Mouse (Mus musculus): ENCODE measurements at regions not wholly inside any gene's neighbourhood (a gene's known extent, or its start where the extent isn't known, plus 50 kb on each side); places are given as distances from the start of the nearest gene placed in this dataset.

DNA sequence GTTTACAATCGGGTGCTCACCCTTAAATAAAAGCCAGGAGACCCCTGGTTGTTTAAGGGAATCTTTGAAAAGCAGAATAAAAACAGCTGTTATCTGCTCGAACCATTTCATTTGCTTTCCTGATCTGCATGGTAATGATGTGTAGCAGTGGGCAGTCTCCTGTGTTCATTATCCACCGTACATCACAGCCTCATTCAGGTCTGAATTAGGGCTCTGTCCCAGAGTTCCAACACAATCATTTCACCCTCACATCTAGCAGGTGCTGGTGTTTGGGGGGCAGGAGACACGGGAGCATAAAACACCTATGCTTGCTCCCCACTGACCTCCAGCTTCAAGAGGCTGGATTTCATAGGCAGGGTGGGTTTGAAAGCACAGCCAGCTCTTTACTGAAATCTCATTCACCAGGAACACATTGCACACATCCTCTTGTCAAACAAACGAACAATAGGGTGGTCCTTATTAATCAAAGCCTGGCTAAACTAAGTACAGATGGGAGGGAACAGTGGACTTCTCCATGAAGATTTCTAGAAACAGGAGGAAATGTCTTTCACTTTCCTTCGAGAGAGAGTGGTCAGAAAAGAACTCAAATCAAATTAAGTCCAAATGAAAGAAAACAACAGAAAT, 368.3 kb upstream of the Adgrl2 start:
- TF ChIP-seq CTCF (IDR thresholded peaks at IDR 0.05; ENCODE audit: low read depth, low read length): no peak
- no peak for TF ChIP-seq POLR2A (IDR thresholded peaks at IDR 0.05; ENCODE audit: extremely low read depth, insufficient read depth, low read length)
- 52% methylated on average over 6 of the region's 6 CpGs for WGBS
- Histone ChIP-seq H3K9ac (ENCODE audit: low read depth, low read length) (no peak overlapping the region), H3K4me3 (ENCODE audit: insufficient read depth, low read depth, low read length) (no peak overlapping the region), H3K27ac (replicated peaks; ENCODE audit: insufficient read depth, low read depth, low read length) (no peak overlapping the region), H3K36me3 (ENCODE audit: control insufficient read depth, insufficient read depth, low read length) (no peaks in the 10 kb centered on the region), H3K4me1 (ENCODE audit: control insufficient read depth, insufficient read depth, low read length) (no peaks in the 10 kb centered on the region), H3K27me3 (ENCODE audit: control insufficient read depth, insufficient read depth, low read length) (no peaks in the 10 kb centered on the region), H3K79me2 (ENCODE audit: control insufficient read depth, insufficient read depth, low read length) (no peaks in the 10 kb centered on the region)
- no peak for DNase-seq (ENCODE audit: extremely low read depth, low read depth, low spot score)

- no peak overlapping the region for H3K27ac ChIP-seq (replicated peaks; ENCODE audit: insufficient read depth, low read depth, low read length)
- no peak for DNase-seq (ENCODE audit: extremely low read depth, low read depth, low spot score)
- WGBS: 63% methylated on average over 14 of the region's 14 CpGs
- no peaks in the 10 kb centered on the region for H3K27me3 ChIP-seq (ENCODE audit: control insufficient read depth, insufficient read depth, low read length)
- TF ChIP-seq CTCF (IDR thresholded peaks at IDR 0.05; ENCODE audit: low read depth, low read length) (no peak), POLR2A (IDR thresholded peaks at IDR 0.05; ENCODE audit: extremely low read depth, insufficient read depth, low read length) (no peak)
- no peaks in the 10 kb centered on the region for H3K4me1 ChIP-seq (ENCODE audit: control insufficient read depth, insufficient read depth, low read length)
- H3K79me2 ChIP-seq (ENCODE audit: control insufficient read depth, insufficient read depth, low read length): no peaks in the 10 kb centered on the region
- no peak overlapping the region for H3K9ac ChIP-seq (ENCODE audit: low read depth, low read length)
- H3K4me3 ChIP-seq (ENCODE audit: insufficient read depth, low read depth, low read length): no peak overlapping the region
- no peaks in the 10 kb centered on the region for H3K36me3 ChIP-seq (ENCODE audit: control insufficient read depth, insufficient read depth, low read length)
Observed at GRCm38 (mm10) chr3:149357903-149358569, 367.7 kb upstream of the Adgrl2 start.

- WGBS: 45% methylated on average over 2 of the region's 2 CpGs
- no peak for TF ChIP-seq CTCF (IDR thresholded peaks at IDR 0.05; ENCODE audit: low read depth, low read length)
Observed at GRCm38 (mm10) chr3:149357121-149357520, 366.8 kb upstream of the Adgrl2 start.

GRCm38 (mm10) chr3:149355362-149355761, 365.0 kb upstream of the Adgrl2 start:
- no peak for TF ChIP-seq POLR2A (IDR thresholded peaks at IDR 0.05; ENCODE audit: extremely low read depth, insufficient read depth, low read length)
- TF ChIP-seq CTCF (IDR thresholded peaks at IDR 0.05; ENCODE audit: low read depth, low read length): no peak
- no peaks in the 10 kb centered on the region for H3K36me3 ChIP-seq (ENCODE audit: control insufficient read depth, insufficient read depth, low read length)
- WGBS: 96% methylated on average over 11 of the region's 11 CpGs
- H3K4me1 ChIP-seq (ENCODE audit: control insufficient read depth, insufficient read depth, low read length): no peaks in the 10 kb centered on the region
- H3K9ac ChIP-seq (ENCODE audit: low read depth, low read length): no peak overlapping the region
- H3K27me3 ChIP-seq (ENCODE audit: control insufficient read depth, insufficient read depth, low read length): no peaks in the 10 kb centered on the region
- no peak overlapping the region for H3K4me3 ChIP-seq (ENCODE audit: insufficient read depth, low read depth, low read length)
- DNase-seq (ENCODE audit: extremely low read depth, low read depth, low spot score): no peak
- no peak overlapping the region for H3K27ac ChIP-seq (replicated peaks; ENCODE audit: insufficient read depth, low read depth, low read length)
- H3K79me2 ChIP-seq (ENCODE audit: control insufficient read depth, insufficient read depth, low read length): no peaks in the 10 kb centered on the region

More at GRCm38 (mm10) chr3:149357121-149357520, 366.8 kb upstream of the Adgrl2 start:
- Histone ChIP-seq H3K4me3 (ENCODE audit: insufficient read depth, low read depth, low read length) (no peak overlapping the region), H3K27me3 (ENCODE audit: control insufficient read depth, insufficient read depth, low read length) (no peaks in the 10 kb centered on the region), H3K4me1 (ENCODE audit: control insufficient read depth, insufficient read depth, low read length) (no peaks in the 10 kb centered on the region), H3K9ac (ENCODE audit: low read depth, low read length) (no peak overlapping the region), H3K27ac (replicated peaks; ENCODE audit: insufficient read depth, low read depth, low read length) (no peak overlapping the region), H3K36me3 (ENCODE audit: control insufficient read depth, insufficient read depth, low read length) (no peaks in the 10 kb centered on the region), H3K79me2 (ENCODE audit: control insufficient read depth, insufficient read depth, low read length) (no peaks in the 10 kb centered on the region)
- DNase-seq (ENCODE audit: extremely low read depth, low read depth, low spot score): no peak

GRCm38 (mm10) chr3:149353958-149354357, 363.6 kb upstream of the Adgrl2 start:
- no peaks in the 10 kb centered on the region for H3K4me1 ChIP-seq (ENCODE audit: control insufficient read depth, insufficient read depth, low read length)
- WGBS: 92% methylated on average over 5 of the region's 5 CpGs
- no peak overlapping the region for H3K4me3 ChIP-seq (ENCODE audit: insufficient read depth, low read depth, low read length)
- no peak overlapping the region for H3K9ac ChIP-seq (ENCODE audit: low read depth, low read length)
- DNase-seq (ENCODE audit: extremely low read depth, low read depth, low spot score): no peak
- H3K27me3 ChIP-seq (ENCODE audit: control insufficient read depth, insufficient read depth, low read length): no peaks in the 10 kb centered on the region
- H3K36me3 ChIP-seq (ENCODE audit: control insufficient read depth, insufficient read depth, low read length): no peaks in the 10 kb centered on the region
- no peaks in the 10 kb centered on the region for H3K79me2 ChIP-seq (ENCODE audit: control insufficient read depth, insufficient read depth, low read length)
- H3K27ac ChIP-seq (replicated peaks; ENCODE audit: insufficient read depth, low read depth, low read length): no peak overlapping the region
- TF ChIP-seq CTCF (IDR thresholded peaks at IDR 0.05; ENCODE audit: low read depth, low read length) (no peak), POLR2A (IDR thresholded peaks at IDR 0.05; ENCODE audit: extremely low read depth, insufficient read depth, low read length) (no peak)

DNA sequence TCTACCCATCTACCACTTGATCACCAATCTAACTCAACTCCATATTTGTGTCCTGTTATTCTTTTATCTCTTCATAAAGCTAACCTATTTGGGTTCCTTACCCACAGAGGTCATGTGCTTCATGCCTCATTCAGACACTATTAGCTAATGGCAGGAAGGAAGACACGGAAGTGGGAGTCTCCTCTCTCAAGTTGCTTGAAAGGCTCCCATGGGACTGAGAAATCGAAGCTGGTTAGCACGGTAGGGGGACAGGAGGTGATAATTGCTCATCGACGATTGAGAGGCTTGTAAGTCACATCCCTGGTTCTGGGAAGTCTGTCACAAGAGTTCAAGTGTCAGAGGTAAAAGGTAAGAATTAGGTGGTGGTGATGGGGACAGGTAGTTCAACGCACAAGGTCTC, 362.2 kb upstream of the Adgrl2 start:
- no peaks in the 10 kb centered on the region for H3K79me2 ChIP-seq (ENCODE audit: control insufficient read depth, insufficient read depth, low read length)
- H3K4me1 ChIP-seq (ENCODE audit: control insufficient read depth, insufficient read depth, low read length): no peaks in the 10 kb centered on the region
- H3K9ac ChIP-seq (ENCODE audit: low read depth, low read length): no peak overlapping the region
- no peak overlapping the region for H3K4me3 ChIP-seq (ENCODE audit: insufficient read depth, low read depth, low read length)
- TF ChIP-seq CTCF (IDR thresholded peaks at IDR 0.05; ENCODE audit: low read depth, low read length): no peak
- TF ChIP-seq POLR2A (IDR thresholded peaks at IDR 0.05; ENCODE audit: extremely low read depth, insufficient read depth, low read length): no peak
- H3K27ac ChIP-seq (replicated peaks; ENCODE audit: insufficient read depth, low read depth, low read length): no peak overlapping the region
- WGBS: 55% methylated on average over 6 of the region's 6 CpGs
- no peaks in the 10 kb centered on the region for H3K36me3 ChIP-seq (ENCODE audit: control insufficient read depth, insufficient read depth, low read length)
- H3K27me3 ChIP-seq (ENCODE audit: control insufficient read depth, insufficient read depth, low read length): no peaks in the 10 kb centered on the region
- DNase-seq (ENCODE audit: extremely low read depth, low read depth, low spot score): no peak
